Mouse (Mus musculus) stomach, postnatal 0 days (tissue): ENCODE results near the gene Ensa. TPM values are rescaled to one million over a fixed set of nuclear protein-coding genes. Genes with fewer than 3 reads are reported as not detected.
A peak's percentile ranks its signal among the peaks of the same experiment; 100 is the strongest.

Source experiments
- ATAC-seq: fragments of 200-750 bp; cut with Nextera tagmentation; 2 replicates; pipeline ENCODE4 v1.8.0; 2017; ENCODE audit not compliant: low FRiP score, low TSS enrichment
- DNase-seq: peaks from one replicate; pipeline ENCODE4 v3.0.0-alpha.2; 2016; ENCODE audit warnings: low spot score
- H3K27ac ChIP-seq: fragments of 300-500 bp; sonication (generic); replicated peaks from 2 replicates; pipeline ENCODE4 v1.5.1; 2014; ENCODE audit warnings: mild to moderate bottlenecking, control low read depth
- H3K27me3 ChIP-seq: fragments of 300-500 bp; sonication (generic); 2 replicates; pipeline ENCODE4 v1.6.1; 2014; ENCODE audit warnings: low read length; ENCODE audit not compliant: control insufficient read depth, insufficient read depth
- H3K36me3 ChIP-seq: fragments of 300-500 bp; sonication (generic); 2 replicates; pipeline ENCODE4 v1.6.1; 2014; ENCODE audit warnings: low read length, mixed read lengths; ENCODE audit not compliant: control insufficient read depth, insufficient read depth
- H3K4me1 ChIP-seq: fragments of 300-500 bp; sonication (generic); replicated peaks from 2 replicates; pipeline ENCODE4 v1.6.1; 2014; ENCODE audit warnings: antibody characterized with exemption; ENCODE audit not compliant: control insufficient read depth, insufficient read depth
- H3K4me2 ChIP-seq: fragments of 300-500 bp; sonication (generic); replicated peaks from 2 replicates; pipeline ENCODE4 v1.6.1; 2014; ENCODE audit warnings: low read depth, mild to moderate bottlenecking, control low read depth, moderate library complexity
- H3K4me3 ChIP-seq: fragments of 300-500 bp; sonication (generic); 2 replicates; pipeline ENCODE4 v1.5.1; 2014; ENCODE audit warnings: low read depth, low read length, control low read depth
- H3K9ac ChIP-seq: fragments of 300-500 bp; sonication (generic); 2 replicates; pipeline ENCODE4 v1.6.1; 2014; ENCODE audit warnings: mild to moderate bottlenecking, low read length, control low read depth, mixed read lengths
- H3K9me3 ChIP-seq: fragments of 300-500 bp; sonication (generic); 2 replicates; pipeline ENCODE4 v1.6.1; 2016; ENCODE audit warnings: low read length; ENCODE audit not compliant: control insufficient read depth
- CTCF ChIP-seq: IDR thresholded peaks from 2 replicates; pipeline ENCODE4 v1.5.1; 2016; ENCODE audit warnings: antibody characterized with exemption, low read depth, mild to moderate bottlenecking, moderate library complexity
- EP300 ChIP-seq: optimal IDR thresholded peaks from 2 replicates; pipeline ENCODE3; 2016; ENCODE audit warnings: antibody characterized with exemption
- WGBS: fragments of 180-500 bp; shearing (Covaris S2); extraction: QIAGEN DNeasy Blood & Tissue Kit; methylation state at CpG from one replicate; pipeline ENCODE4 v1.1.7; 2014; 5-methylcytosine and 5-hydroxymethylcytosine counted together
- polyA plus RNA-seq: library from polyadenylated mRNA; unstranded; fragments of >200 nt; fragmentation: Nextera tagmentation; extraction: Ambion mirVana; gene quantifications from 2 replicates; pipeline ENCODE4 v1.2.1, GENCODE M21; 2015

The Ensa gene
- polyA plus RNA-seq, 1 experiment from 2014 or later, result 44.2 TPM

DNA sequence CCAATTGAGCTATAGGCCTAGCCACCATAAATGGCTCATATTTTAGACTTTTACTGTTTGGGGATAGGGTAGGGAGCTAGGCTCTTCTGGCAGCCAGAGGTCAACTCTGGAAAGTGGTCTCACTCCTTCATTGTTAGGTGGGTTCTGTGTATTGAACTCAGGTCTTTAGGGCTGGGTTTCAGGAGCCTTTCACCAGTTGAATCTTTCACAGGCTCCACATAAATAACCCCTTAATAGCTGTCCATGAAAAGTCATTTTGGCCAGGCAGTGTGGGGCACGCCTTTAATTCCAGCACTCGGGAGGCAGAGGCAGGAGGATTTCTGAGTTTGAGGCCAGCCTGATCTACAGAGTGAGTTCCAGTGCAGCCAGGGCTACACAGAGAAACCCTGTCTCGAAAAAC is 32.9 kb downstream of the Ensa start:
- peak overlapping the region; percentile 63; the same call in 1 of the 2 replicates for H3K4me2 ChIP-seq
- DNase-seq, result no peak
- WGBS, result 83% methylated on average over 3 of the region's 3 CpGs
- H3K9ac ChIP-seq, result no peak overlapping the region
- H3K4me1 ChIP-seq, result peaks cover 4% of the 10 kb centered on the region; the same call in 1 of the 2 replicates
- H3K36me3 ChIP-seq, result peaks cover 12% of the 10 kb centered on the region
- H3K9me3 ChIP-seq, result no peaks in the 10 kb centered on the region
- no peak overlapping the region for H3K4me3 ChIP-seq
- TF ChIP-seq CTCF, result no peak
- TF ChIP-seq EP300, result no peak
- no peak overlapping the region; the same call in 1 of the 2 replicates for H3K27ac ChIP-seq
- no peaks in the 10 kb centered on the region for H3K27me3 ChIP-seq
- no peak for ATAC-seq

DNA sequence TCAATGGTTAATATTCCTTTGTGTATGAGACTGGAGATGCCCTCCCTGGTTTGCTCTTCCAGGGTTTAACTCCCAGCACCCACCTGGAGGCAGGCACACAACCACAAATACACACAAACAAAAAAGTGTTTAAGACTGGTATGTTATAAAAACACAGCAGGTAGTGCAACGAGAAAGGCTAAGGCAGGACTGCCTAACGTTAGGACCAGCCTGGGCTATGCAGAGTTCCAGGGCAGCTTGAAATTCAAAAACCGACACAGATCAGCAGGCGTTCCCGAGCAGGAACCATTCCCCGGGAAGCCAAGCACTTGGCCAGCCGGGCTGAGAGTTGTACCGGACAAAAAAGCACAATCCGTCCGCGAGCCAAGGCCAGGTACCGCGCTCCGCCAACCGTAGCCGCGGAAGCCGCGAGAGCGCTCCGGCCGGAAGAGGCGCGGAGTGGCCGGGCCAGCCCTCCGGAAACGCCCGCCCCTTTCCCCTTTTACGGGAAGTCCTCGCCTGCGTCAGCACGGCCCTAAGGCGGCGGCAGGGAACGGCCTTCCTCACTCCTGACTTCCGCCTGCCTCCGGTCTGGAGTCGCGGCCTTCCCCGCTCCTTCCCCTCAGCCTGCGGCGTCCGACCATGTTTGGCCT is 33.6 kb downstream of the Ensa start, which contains the start of gene Mcl1:
Gene Mcl1 (plus strand): TSS at position 553 of the 632 bp plus-strand sequence.
- peak; percentile 98 for DNase-seq
- Histone ChIP-seq H3K4me3 (peak within 1 kb of the TSS; percentile 92), H3K27ac (peak within 1 kb of the TSS; percentile 99), H3K36me3 (peaks cover 14% of the 10 kb centered on the region), H3K9ac (peak within 1 kb of the TSS; percentile 100), H3K9me3 (no peaks in the 10 kb centered on the region), H3K27me3 (no peaks in the 10 kb centered on the region), H3K4me1 (peaks cover 4% of the 10 kb centered on the region; the same call in 1 of the 2 replicates), H3K4me2 (peak within 1 kb of the TSS; percentile 79)
- ATAC-seq, result peak; percentile 94
- WGBS, result under 1% methylated on average over 37 of the region's 43 CpGs
- TF ChIP-seq EP300 (no peak), CTCF (peak; percentile 15; the same call in 1 of the 2 replicates)

DNA sequence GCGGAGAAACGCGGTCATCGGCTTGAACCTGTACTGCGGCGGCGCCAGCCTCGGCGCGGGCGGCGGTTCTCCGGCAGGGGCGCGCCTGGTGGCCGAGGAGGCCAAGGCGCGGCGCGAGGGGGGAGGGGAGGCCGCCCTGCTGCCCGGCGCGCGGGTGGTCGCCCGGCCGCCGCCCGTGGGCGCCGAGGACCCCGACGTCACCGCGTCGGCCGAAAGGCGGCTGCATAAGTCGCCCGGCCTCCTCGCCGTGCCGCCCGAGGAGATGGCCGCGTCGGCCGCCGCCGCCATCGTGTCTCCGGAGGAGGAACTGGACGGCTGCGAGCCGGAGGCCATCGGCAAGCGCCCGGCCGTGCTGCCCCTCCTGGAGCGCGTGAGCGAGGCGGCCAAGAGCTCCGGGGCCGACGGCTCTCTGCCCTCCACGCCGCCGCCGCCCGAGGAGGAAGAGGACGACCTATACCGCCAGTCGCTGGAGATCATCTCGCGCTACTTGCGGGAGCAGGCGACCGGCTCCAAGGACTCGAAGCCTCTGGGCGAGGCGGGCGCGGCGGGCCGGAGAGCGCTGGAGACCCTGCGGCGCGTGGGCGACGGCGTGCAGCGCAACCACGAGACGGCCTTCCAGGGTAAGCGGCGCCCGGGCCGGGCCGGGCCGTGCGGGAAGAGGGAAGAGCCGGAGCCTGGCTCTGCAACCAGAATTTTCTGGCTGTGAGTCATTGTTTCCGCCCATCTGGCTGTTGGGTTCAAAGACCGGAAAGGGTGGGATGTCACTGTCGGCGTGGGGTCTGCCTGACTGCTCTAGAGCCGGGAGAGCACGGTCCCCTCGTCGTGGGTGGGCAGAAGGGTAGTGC is 34.3 kb downstream of the Ensa start:
- peaks cover 4% of the 10 kb centered on the region; the same call in 1 of the 2 replicates for H3K4me1 ChIP-seq
- ATAC-seq, result peak; percentile 45
- WGBS, result under 1% methylated on average over 90 of the region's 113 CpGs

DNA sequence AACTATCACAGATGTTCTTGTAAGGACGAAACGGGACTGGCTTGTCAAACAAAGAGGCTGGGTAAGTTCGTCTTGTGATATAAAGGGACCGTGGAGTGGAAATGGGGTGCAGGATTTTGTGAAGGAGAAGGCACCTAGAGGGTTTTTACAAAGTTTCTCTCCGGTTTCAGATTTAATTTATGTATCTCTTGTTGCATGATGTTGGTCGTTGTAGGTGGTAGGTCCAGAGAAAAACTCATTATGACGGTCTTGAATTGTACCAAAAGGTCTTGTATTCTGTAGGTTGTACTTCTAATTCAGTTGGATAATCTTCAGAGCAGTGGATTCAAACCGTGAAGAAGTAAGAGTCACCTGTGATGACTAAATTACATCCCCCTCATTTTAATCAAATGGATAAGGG is 35.2 kb downstream of the Ensa start:
- Histone ChIP-seq H3K9me3 (no peaks in the 10 kb centered on the region), H3K36me3 (peaks cover 14% of the 10 kb centered on the region), H3K27me3 (no peaks in the 10 kb centered on the region), H3K4me1 (peaks cover 11% of the 10 kb centered on the region; the same call in 1 of the 2 replicates), H3K4me2 (peak overlapping the region; percentile 79), H3K4me3 (peak overlapping the region; percentile 92), H3K9ac (peak overlapping the region; percentile 100), H3K27ac (peak overlapping the region; percentile 99)
- DNase-seq (no peak), ATAC-seq (no peak)
- no peak for TF ChIP-seq EP300
- no peak for TF ChIP-seq CTCF
- WGBS, result 1% methylated on average over 8 of the region's 8 CpGs

More for the DNA sequence above, 34.3 kb downstream of the Ensa start:
- H3K9me3 ChIP-seq, result no peaks in the 10 kb centered on the region
- peak overlapping the region; percentile 100 for H3K9ac ChIP-seq
- peak overlapping the region; percentile 92 for H3K4me3 ChIP-seq
- peaks cover 14% of the 10 kb centered on the region for H3K36me3 ChIP-seq
- peak overlapping the region; percentile 99 for H3K27ac ChIP-seq
- TF ChIP-seq CTCF (no peak), EP300 (no peak)
- H3K4me2 ChIP-seq, result peak overlapping the region; percentile 79
- H3K27me3 ChIP-seq, result no peaks in the 10 kb centered on the region
- peak; percentile 78 for DNase-seq

DNA sequence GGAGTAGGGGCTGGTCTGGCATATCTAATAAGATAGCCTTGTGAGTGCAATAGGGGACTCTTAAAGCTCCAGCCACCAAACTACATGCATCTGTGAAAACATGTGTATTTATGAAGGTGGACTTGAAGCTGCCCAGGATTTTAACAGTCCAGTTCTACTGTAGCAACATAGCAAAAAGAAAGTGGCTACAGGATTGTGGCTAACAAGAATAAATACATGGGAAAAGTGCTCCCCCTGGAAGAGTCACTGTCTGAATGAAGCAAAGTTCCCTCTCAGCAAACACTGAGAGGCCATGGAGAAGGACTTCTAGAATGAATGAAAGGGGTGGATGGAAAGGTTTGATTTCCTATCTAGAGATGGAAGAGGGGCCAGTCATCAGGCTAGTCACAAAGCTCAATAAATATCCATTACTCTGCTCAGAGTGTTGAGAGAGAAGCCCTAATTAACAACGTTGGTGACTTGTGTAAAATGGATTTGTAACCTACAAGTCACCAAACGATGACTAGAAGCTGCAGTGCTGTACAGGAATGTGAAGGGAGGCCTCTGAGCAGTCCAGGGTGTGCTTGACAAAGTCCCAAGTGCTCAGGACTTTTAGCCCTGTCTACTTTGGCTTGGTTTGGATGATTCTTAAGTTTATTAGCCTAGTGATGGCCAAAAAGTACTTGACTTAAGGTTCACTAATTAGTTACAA is 36.1 kb downstream of the Ensa start:
- peak overlapping the region; percentile 100 for H3K9ac ChIP-seq
- H3K4me3 ChIP-seq, result peak overlapping the region; percentile 92
- no peak for ATAC-seq
- H3K4me2 ChIP-seq, result peak overlapping the region; percentile 79
- H3K27me3 ChIP-seq, result no peaks in the 10 kb centered on the region
- 0 out of 2 replicates have a peak overlapping the region, but pooled peaks have one; percentile 36 for H3K27ac ChIP-seq
- H3K9me3 ChIP-seq, result no peaks in the 10 kb centered on the region
- no peak for TF ChIP-seq EP300
- TF ChIP-seq CTCF, result no peak
- no peak for DNase-seq
- H3K36me3 ChIP-seq, result peaks cover 14% of the 10 kb centered on the region
- WGBS, result 11% methylated on average over 2 of the region's 2 CpGs
- H3K4me1 ChIP-seq, result peaks cover 13% of the 10 kb centered on the region; the same call in 1 of the 2 replicates
